Mouse (Mus musculus) cortical plate, adult 2 months (tissue): ENCODE results near the gene Pkd2.

Experiments
- CTCF ChIP-seq: fragments of 200-500 bp; IDR thresholded peaks from 2 replicates; pipeline ENCODE4 v1.5.1; 2011; ENCODE audit warnings: mild to moderate bottlenecking, control low read depth, low read length; ENCODE audit not compliant: insufficient read depth; ENCODE audit errors: extremely low read depth
- POLR2A ChIP-seq: fragments of 200-500 bp; IDR thresholded peaks from 2 replicates; pipeline ENCODE4 v1.6.1; 2011; ENCODE audit warnings: mild to moderate bottlenecking, low read length, control low read depth; ENCODE audit not compliant: insufficient read depth; ENCODE audit errors: extremely low read depth

- TF ChIP-seq CTCF = no peak
- no peak for TF ChIP-seq POLR2A
Observed at GRCm38 (mm10) chr5:104460456-104460838, 1.2 kb downstream of the Pkd2 start.
